Mouse (Mus musculus): ENCODE results near the gene Dnah17.

GRCm38 (mm10) chr11:118085961-118086360, 44.5 kb downstream of the Dnah17 start:
- TF ChIP-seq CTCF (conservative IDR thresholded peaks at IDR 0.05; ENCODE audit: low read length) (no peak), POU5F1 (IDR thresholded peaks at IDR 0.05; ENCODE audit: borderline replicate concordance, low read length) (no peak), NANOG (IDR thresholded peaks at IDR 0.05; ENCODE audit: borderline replicate concordance, low read length) (no peak)
